Mouse (Mus musculus) lung, adult 2 months (tissue): Measurements from ENCODE around the gene Ank. TPM values are rescaled to one million over a fixed set of nuclear protein-coding genes. Genes with fewer than 3 reads are reported as not detected.

Experiments
- DNase-seq: peaks from one replicate; pipeline ENCODE4 v3.0.0; 2022
- H3K4me1 ChIP-seq: fragments of 200-500 bp; 2 replicates; pipeline ENCODE4 v1.6.1; 2011; ENCODE audit warnings: low read length; ENCODE audit not compliant: control insufficient read depth, insufficient read depth
- H3K4me3 ChIP-seq: fragments of 200-500 bp; replicated peaks from 2 replicates; pipeline ENCODE3; 2011; ENCODE audit warnings: low read depth, mild to moderate bottlenecking, control low read depth, low read length; ENCODE audit errors: extremely low read depth
- CTCF ChIP-seq: fragments of 200-500 bp; IDR thresholded peaks from 2 replicates; pipeline ENCODE4 v1.5.1; 2011; ENCODE audit warnings: mild to moderate bottlenecking, low read length, control low read depth; ENCODE audit not compliant: insufficient read depth
- POLR2A ChIP-seq: fragments of 200-500 bp; IDR thresholded peaks from 2 replicates; pipeline ENCODE4 v1.6.1; 2011; ENCODE audit warnings: low read depth, mild to moderate bottlenecking, control low read depth, low read length, borderline replicate concordance; ENCODE audit errors: extremely low read depth
- WGBS: fragments of 180-500 bp; shearing (Covaris S2); methylation state at CpG from one replicate; pipeline ENCODE4 v1.1.7; 2018; 5-methylcytosine and 5-hydroxymethylcytosine counted together
- polyA plus RNA-seq: library from polyadenylated mRNA; depleted of rRNA; stranded (reverse); fragments of >200 nt; gene quantifications from 2 replicates; pipeline ENCODE4 v1.2.3, GENCODE M21; 2012

Gene Ank
- polyA plus RNA-seq, 1 experiment, result 26.4 TPM

GRCm38 (mm10) chr15:27592620-27593320 lies 126.3 kb downstream of the Ank start:
- WGBS, result 89% methylated on average over 19 of the region's 19 CpGs
- Histone ChIP-seq H3K4me1 (peaks cover 14% of the 10 kb centered on the region), H3K4me3 (no peak overlapping the region)
- DNase-seq, result no peak
- TF ChIP-seq CTCF, result no peak
- TF ChIP-seq POLR2A, result no peak

GRCm38 (mm10) chr15:27593717-27594116 lies 127.2 kb downstream of the Ank start:
- TF ChIP-seq POLR2A (no peak), CTCF (no peak)
- no peak overlapping the region for H3K4me3 ChIP-seq
- H3K4me1 ChIP-seq, result peaks cover 16% of the 10 kb centered on the region
- no peak for DNase-seq
- 90% methylated on average over 13 of the region's 13 CpGs for WGBS

- TF ChIP-seq CTCF, result no peak
- Histone ChIP-seq H3K4me3 (no peak overlapping the region), H3K4me1 (peaks cover 16% of the 10 kb centered on the region)
- 51% methylated on average over 4 of the region's 4 CpGs for WGBS
- DNase-seq, result no peak
Measured at GRCm38 (mm10) chr15:27594973-27595372, 128.5 kb downstream of the Ank start.

GRCm38 (mm10) chr15:27595560-27595959 lies 129.1 kb downstream of the Ank start:
- Histone ChIP-seq H3K4me3 (no peak overlapping the region), H3K4me1 (peaks cover 20% of the 10 kb centered on the region)
- 42% methylated on average over 8 of the region's 8 CpGs for WGBS
- DNase-seq, result no peak
- TF ChIP-seq POLR2A, result no peak
- TF ChIP-seq CTCF, result no peak

DNA sequence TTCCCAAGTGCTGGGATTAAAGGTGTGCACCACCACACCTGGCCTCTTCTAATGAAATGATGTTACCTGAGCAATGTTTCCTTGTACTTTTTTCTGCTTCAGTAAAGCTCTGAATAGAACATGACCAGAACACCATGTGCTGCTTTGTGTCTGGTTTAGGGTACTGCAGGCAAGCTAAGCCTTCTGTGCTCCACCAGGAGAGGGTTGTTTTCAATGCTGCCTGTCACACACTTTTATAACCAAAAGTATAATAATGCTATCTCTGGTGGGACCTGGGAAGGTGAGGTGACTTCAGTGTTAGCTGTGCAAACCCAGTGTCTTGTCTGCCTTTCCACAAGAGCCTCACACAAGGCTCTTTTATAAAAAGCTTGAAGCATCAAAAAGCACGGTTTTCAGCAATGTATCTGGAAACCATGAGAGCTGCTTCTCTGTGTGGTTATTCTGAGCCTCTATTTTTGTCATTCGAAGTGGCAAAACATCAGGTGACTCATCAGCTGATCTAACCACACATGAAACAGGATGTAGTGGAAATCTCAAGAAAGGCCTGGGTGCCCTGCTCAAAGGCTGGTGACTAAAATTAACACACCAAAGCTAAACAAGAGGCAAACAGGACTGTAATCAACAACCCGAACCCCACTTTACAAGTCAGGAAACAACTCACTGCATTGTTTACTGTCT lies 130.1 kb downstream of the Ank start:
- Histone ChIP-seq H3K4me1 (peaks cover 20% of the 10 kb centered on the region), H3K4me3 (no peak overlapping the region)
- no peak for DNase-seq
- TF ChIP-seq CTCF, result no peak
- no peak for TF ChIP-seq POLR2A
- WGBS, result 28% methylated on average over 3 of the region's 3 CpGs

DNA sequence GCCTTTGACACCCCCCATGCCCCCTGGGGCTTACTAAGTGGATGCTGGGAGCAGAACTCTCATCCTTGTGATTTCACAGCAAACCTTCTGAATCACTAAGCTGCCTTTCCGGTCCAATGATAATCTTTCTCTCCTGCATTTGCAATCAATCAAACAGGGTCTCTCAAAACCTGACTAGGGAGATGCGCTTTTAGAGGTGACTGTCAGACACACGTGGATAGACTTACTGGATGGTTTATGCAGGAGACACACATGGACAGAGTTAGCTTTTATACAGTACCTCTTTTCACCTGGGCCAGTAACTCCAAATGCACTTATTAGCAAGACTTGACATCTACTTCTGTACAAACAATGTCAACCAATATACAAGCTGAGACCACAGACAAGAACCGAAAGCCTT lies 131.0 kb downstream of the Ank start:
- peaks cover 20% of the 10 kb centered on the region for H3K4me1 ChIP-seq
- H3K4me3 ChIP-seq, result no peak overlapping the region
- no peak for DNase-seq
- WGBS, result 82% methylated on average over 4 of the region's 4 CpGs
- TF ChIP-seq CTCF (no peak), POLR2A (no peak)

GRCm38 (mm10) chr15:27598786-27599385 lies 132.4 kb downstream of the Ank start:
- peaks cover 20% of the 10 kb centered on the region for H3K4me1 ChIP-seq
- DNase-seq, result no peak
- TF ChIP-seq CTCF (no peak), POLR2A (no peak)
- H3K4me3 ChIP-seq, result no peak overlapping the region
- 85% methylated on average over 13 of the region's 13 CpGs for WGBS

GRCm38 (mm10) chr15:27600524-27600923 lies 134.0 kb downstream of the Ank start:
- H3K4me1 ChIP-seq, result peaks cover 20% of the 10 kb centered on the region
- no peak overlapping the region for H3K4me3 ChIP-seq
- TF ChIP-seq POLR2A (no peak), CTCF (no peak)
- WGBS, result 67% methylated on average over 5 of the region's 5 CpGs
- DNase-seq, result no peak

DNA sequence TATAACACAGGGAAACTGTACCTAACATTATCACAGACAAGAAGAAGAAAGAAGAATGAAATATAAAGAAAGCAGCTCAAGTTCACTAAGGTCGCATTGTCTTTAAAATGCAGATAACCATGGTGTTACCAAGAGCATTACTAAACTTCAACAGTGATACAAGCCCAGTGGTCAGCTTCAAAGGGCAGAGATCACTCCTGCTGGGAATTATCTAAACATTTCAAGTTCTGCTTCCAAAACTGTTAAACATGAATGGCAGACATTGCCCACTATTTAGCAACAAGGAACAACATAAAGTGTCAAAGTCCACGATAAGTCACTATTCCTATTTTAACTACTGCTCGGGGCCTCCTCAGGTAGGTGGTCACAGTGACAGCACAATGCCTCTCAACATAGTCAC lies 138.1 kb downstream of the Ank start:
- no peak overlapping the region for H3K4me3 ChIP-seq
- peaks cover 6% of the 10 kb centered on the region for H3K4me1 ChIP-seq
- no peak for DNase-seq
- 84% methylated on average over 3 of the region's 3 CpGs for WGBS
- no peak for TF ChIP-seq CTCF
- no peak for TF ChIP-seq POLR2A

GRCm38 (mm10) chr15:27605252-27605651 lies 138.8 kb downstream of the Ank start:
- TF ChIP-seq CTCF (no peak), POLR2A (no peak)
- WGBS, result 73% methylated on average over 3 of the region's 3 CpGs
- no peak overlapping the region for H3K4me3 ChIP-seq

More at GRCm38 (mm10) chr15:27605252-27605651, 138.8 kb downstream of the Ank start:
- DNase-seq, result no peak
- H3K4me1 ChIP-seq, result peaks cover 4% of the 10 kb centered on the region
